Mouse (Mus musculus) midbrain, embryonic 15.5 days (tissue): ENCODE data around the gene Dusp28. TPM values are rescaled to one million over a fixed set of nuclear protein-coding genes. Genes with fewer than 3 reads are reported as not detected.

Experiments used
- ATAC-seq: fragments of 200-750 bp; cut with Nextera tagmentation; replicated peaks from 2 replicates; pipeline ENCODE4 v1.8.0; 2017; ENCODE audit warnings: moderate TSS enrichment
- H3K27ac ChIP-seq: fragments of 300-500 bp; sonication (generic); 2 replicates; pipeline ENCODE4 v1.5.1; 2015; ENCODE audit warnings: mild to moderate bottlenecking, inconsistent platforms
- H3K27me3 ChIP-seq: fragments of 300-500 bp; sonication (generic); replicated peaks from 2 replicates; pipeline ENCODE4 v1.6.1; 2015; ENCODE audit warnings: inconsistent platforms
- H3K36me3 ChIP-seq: fragments of 300-500 bp; sonication (generic); replicated peaks from 2 replicates; pipeline ENCODE4 v1.6.1; 2015; ENCODE audit warnings: inconsistent platforms
- H3K4me1 ChIP-seq: fragments of 300-500 bp; sonication (generic); 2 replicates; pipeline ENCODE4 v1.6.1; 2015; ENCODE audit warnings: inconsistent platforms
- H3K4me2 ChIP-seq: fragments of 300-500 bp; sonication (generic); 2 replicates; pipeline ENCODE4 v1.6.1; 2015; ENCODE audit warnings: inconsistent platforms, mild to moderate bottlenecking, moderate library complexity
- H3K4me3 ChIP-seq: fragments of 300-500 bp; sonication (generic); 2 replicates; pipeline ENCODE4 v1.5.1; 2015; ENCODE audit warnings: mild to moderate bottlenecking, inconsistent platforms
- H3K9ac ChIP-seq: fragments of 300-500 bp; sonication (generic); 2 replicates; pipeline ENCODE4 v1.6.1; 2015; ENCODE audit warnings: mild to moderate bottlenecking, inconsistent platforms
- H3K9me3 ChIP-seq: fragments of 300-500 bp; sonication (generic); 2 replicates; pipeline ENCODE4 v1.6.1; 2016; ENCODE audit warnings: inconsistent platforms
- WGBS: fragments of 180-500 bp; shearing (Covaris S2); methylation state at CpG from one replicate; pipeline ENCODE4 v1.1.7; 2015; ENCODE audit warnings: mixed read lengths; 5-methylcytosine and 5-hydroxymethylcytosine counted together
- polyA plus RNA-seq: library from polyadenylated mRNA; unstranded; fragments of >200 nt; fragmentation: Nextera tagmentation; extraction: Ambion mirVana; gene quantifications from 2 replicates; pipeline ENCODE4 v1.2.1, GENCODE M21; 2015

Gene Dusp28
- polyA plus RNA-seq, 1 experiment from 2014 or later: 15.7 TPM

GRCm38 (mm10) chr1:92934182-92934827 lies 27.5 kb downstream of the Dusp28 start, which contains the start of gene Capn10:
TSS of gene Capn10 (plus strand) at chr1:92934376.
- Histone ChIP-seq H3K27me3 (peaks cover 3% of the 10 kb centered on the region; the same call in 1 of the 2 replicates), H3K4me2 (peak within 1 kb of the TSS; percentile 79), H3K36me3 (peaks cover 16% of the 10 kb centered on the region; the same call in 1 of the 2 replicates), H3K4me1 (peaks cover 36% of the 10 kb centered on the region), H3K27ac (peak within 1 kb of the TSS; percentile 99), H3K9ac (peak within 1 kb of the TSS; percentile 88), H3K4me3 (peak within 1 kb of the TSS; percentile 86), H3K9me3 (no peaks in the 10 kb centered on the region)
- under 1% methylated on average over 45 of the region's 45 CpGs for WGBS
- ATAC-seq: peak; percentile 100

DNA sequence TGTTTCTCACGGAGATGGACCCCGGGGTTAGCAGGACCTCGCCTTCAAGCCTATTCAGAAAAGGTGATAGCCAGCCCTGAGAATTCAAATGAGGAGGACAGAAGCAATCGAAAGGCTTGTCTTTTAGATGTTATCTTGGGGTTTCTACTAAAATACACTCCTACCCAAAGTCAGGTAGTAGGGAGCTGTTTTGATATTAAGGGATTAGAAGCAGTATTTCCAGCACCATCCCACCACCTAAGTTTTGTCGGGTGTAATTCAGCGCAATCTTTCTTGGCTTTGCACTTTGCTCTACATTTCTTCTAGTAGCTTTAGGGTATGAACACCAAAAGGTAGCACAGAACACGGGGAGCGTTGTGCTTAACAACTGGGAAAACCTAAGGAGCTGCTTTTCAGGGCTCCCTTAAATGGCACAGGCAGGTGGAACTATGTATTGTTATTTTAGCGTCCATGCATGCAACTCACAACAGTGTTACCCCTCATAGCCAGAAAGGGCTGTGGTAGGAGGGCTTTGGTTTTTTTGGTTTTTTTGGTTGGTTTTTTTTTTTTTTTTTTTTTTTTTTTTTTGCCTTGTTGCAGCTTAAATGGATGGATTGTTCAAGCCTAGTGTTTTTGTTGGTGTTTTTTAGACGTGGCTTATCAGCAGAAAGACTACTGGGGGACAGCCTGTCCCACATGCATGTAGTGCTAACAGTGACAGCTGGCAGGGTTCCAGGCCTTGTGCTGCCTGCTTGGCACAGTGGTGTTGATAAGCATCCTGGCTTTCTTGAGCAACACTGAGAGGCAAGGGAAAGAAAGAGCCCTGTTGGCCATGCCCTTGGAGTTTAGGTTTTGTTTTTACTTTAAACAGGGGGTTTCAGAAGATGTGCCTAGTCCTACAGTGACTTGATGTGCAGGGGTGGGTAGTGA lies 28.5 kb downstream of the Dusp28 start:
- H3K27me3 ChIP-seq: no peaks in the 10 kb centered on the region; the same call in 1 of the 2 replicates
- peak overlapping the region; percentile 86 for H3K4me3 ChIP-seq
- peak overlapping the region; percentile 99 for H3K27ac ChIP-seq
- peak overlapping the region; percentile 88 for H3K9ac ChIP-seq
- H3K36me3 ChIP-seq: peaks cover 25% of the 10 kb centered on the region; the same call in 1 of the 2 replicates
- peak overlapping the region; percentile 79 for H3K4me2 ChIP-seq
- ATAC-seq: no peak
- WGBS: 15% methylated on average over 10 of the region's 10 CpGs
- no peaks in the 10 kb centered on the region for H3K9me3 ChIP-seq
- peaks cover 36% of the 10 kb centered on the region for H3K4me1 ChIP-seq

DNA sequence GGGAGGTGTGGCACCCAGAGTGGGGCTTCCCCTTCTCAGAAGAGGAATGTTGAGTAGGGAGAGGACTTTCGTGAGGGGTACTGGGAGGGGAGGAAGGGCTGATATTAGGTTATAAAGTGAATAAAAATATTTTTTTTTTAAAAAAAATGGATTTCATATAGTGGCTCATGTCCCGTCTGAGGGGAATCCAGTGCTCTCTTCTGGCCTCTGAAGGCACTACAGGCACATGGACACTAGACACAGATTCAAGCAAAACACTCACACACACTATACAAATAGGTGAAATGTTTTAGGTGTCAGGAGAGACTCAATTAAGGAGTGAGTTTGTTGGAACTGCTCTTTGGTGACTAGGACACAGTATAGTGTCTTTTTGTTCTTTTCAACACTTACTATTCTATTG lies 29.2 kb downstream of the Dusp28 start:
- Histone ChIP-seq H3K27me3 (no peaks in the 10 kb centered on the region), H3K9me3 (no peaks in the 10 kb centered on the region), H3K27ac (no peak overlapping the region), H3K4me2 (peak overlapping the region; percentile 79), H3K4me3 (peak overlapping the region; percentile 86), H3K36me3 (peaks cover 30% of the 10 kb centered on the region; the same call in 1 of the 2 replicates), H3K9ac (peak overlapping the region; percentile 88), H3K4me1 (peaks cover 36% of the 10 kb centered on the region)
- no peak for ATAC-seq
- WGBS: 43% methylated on average over 2 of the region's 2 CpGs

DNA sequence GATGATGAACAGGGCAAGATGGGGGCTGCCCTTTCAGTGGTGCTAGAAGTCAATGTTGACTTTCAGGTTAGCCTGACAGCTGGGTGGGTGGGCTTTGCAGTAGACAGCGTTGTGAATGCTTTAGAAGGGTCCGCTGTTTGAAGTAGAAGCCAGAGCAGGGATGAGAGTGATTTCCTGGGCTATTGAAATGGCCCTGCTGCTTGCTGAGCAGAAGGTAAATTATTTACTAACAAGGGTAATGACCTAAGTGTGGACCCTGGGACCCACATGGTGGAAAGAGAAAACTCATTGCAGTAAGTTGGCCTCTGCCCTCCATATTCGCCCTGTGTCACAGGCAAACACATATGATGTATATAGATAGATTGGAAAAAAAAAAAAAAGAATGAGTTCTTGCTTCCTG lies 29.7 kb downstream of the Dusp28 start:
- peak overlapping the region; percentile 79 for H3K4me2 ChIP-seq
- 75% methylated on average over 3 of the region's 3 CpGs for WGBS
- ATAC-seq: no peak
- no peaks in the 10 kb centered on the region for H3K9me3 ChIP-seq
- H3K4me1 ChIP-seq: peaks cover 36% of the 10 kb centered on the region
- peaks cover 30% of the 10 kb centered on the region; the same call in 1 of the 2 replicates for H3K36me3 ChIP-seq
- H3K27ac ChIP-seq: no peak overlapping the region
- no peaks in the 10 kb centered on the region for H3K27me3 ChIP-seq
- H3K9ac ChIP-seq: 0 out of 2 replicates have a peak overlapping the region, but pooled peaks have one; percentile 16
- H3K4me3 ChIP-seq: peak overlapping the region; percentile 86

DNA sequence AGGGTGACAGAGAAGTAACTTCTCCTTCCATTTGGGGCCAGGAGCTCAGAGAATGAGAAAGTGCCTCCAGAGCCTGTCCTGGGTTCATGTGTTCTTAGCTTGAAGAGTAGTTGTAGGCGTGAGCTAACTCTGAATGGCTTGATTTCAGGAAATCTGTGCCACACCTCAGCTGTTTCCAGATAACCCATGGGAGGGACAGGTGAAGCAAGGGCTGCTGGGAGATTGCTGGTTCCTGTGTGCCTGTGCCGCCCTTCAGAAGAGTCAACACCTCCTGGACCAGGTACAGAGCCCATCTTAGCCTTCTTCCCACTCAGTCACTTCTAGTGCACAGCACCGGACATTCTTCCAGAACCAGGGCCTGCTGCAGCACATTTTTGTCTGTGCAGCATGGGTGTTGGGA lies 31.0 kb downstream of the Dusp28 start:
- H3K4me3 ChIP-seq: no peak overlapping the region
- no peak overlapping the region for H3K9ac ChIP-seq
- no peak overlapping the region for H3K27ac ChIP-seq
- no peak overlapping the region for H3K4me2 ChIP-seq
- peaks cover 39% of the 10 kb centered on the region; the same call in 1 of the 2 replicates for H3K36me3 ChIP-seq
- no peak for ATAC-seq
- no peaks in the 10 kb centered on the region for H3K9me3 ChIP-seq
- H3K27me3 ChIP-seq: no peaks in the 10 kb centered on the region
- 89% methylated on average over 3 of the region's 3 CpGs for WGBS
- peaks cover 36% of the 10 kb centered on the region for H3K4me1 ChIP-seq

DNA sequence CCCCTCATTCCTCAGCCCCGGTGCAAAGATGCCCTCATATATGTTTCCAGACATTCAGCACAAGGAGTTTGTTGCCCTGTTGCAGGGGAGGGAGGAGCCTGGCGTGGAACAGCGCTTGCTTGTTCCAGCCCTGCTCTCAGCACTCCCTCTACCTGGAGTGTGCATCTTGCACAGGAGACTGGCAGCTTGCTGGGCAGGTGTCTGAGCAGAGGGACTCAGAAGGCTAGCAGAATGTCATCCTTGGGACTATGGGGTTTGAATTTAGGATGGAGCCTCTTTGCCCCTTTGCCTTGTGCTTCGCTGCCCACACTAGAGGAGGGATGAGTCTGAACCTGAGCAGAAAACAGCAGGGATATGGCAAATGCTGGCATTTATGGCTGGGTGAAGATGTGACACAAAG lies 33.0 kb downstream of the Dusp28 start:
- Histone ChIP-seq H3K36me3 (peaks cover 55% of the 10 kb centered on the region), H3K27ac (no peak overlapping the region), H3K9ac (no peak overlapping the region), H3K4me2 (no peak overlapping the region), H3K9me3 (no peaks in the 10 kb centered on the region), H3K4me1 (peaks cover 27% of the 10 kb centered on the region), H3K27me3 (no peaks in the 10 kb centered on the region), H3K4me3 (no peak overlapping the region)
- 98% methylated on average over 4 of the region's 4 CpGs for WGBS
- no peak for ATAC-seq

GRCm38 (mm10) chr1:92943219-92943989 lies 36.6 kb downstream of the Dusp28 start:
- 91% methylated on average over 19 of the region's 19 CpGs for WGBS
- H3K27me3 ChIP-seq: no peaks in the 10 kb centered on the region
- no peaks in the 10 kb centered on the region for H3K4me1 ChIP-seq
- peaks cover 81% of the 10 kb centered on the region for H3K36me3 ChIP-seq
- H3K27ac ChIP-seq: no peak overlapping the region
- no peak overlapping the region for H3K4me3 ChIP-seq
- ATAC-seq: no peak
- H3K9me3 ChIP-seq: no peaks in the 10 kb centered on the region
- H3K9ac ChIP-seq: no peak overlapping the region
- no peak overlapping the region for H3K4me2 ChIP-seq

- Histone ChIP-seq H3K27me3 (no peaks in the 10 kb centered on the region), H3K4me1 (no peaks in the 10 kb centered on the region), H3K9ac (no peak overlapping the region), H3K4me3 (no peak overlapping the region), H3K9me3 (no peaks in the 10 kb centered on the region), H3K27ac (no peak overlapping the region), H3K4me2 (no peak overlapping the region), H3K36me3 (peaks cover 57% of the 10 kb centered on the region)
- no peak for ATAC-seq
- 93% methylated on average over 3 of the region's 3 CpGs for WGBS
These were observed 41.2 kb downstream of the Dusp28 start for GRCm38 (mm10) chr1:92947966-92948365.

- Histone ChIP-seq H3K27ac (no peak overlapping the region), H3K4me1 (no peaks in the 10 kb centered on the region), H3K9me3 (no peaks in the 10 kb centered on the region), H3K36me3 (peaks cover 43% of the 10 kb centered on the region), H3K9ac (no peak overlapping the region), H3K27me3 (no peaks in the 10 kb centered on the region), H3K4me3 (no peak overlapping the region), H3K4me2 (no peak overlapping the region)
- no peak for ATAC-seq
- WGBS: 59% methylated on average over 6 of the region's 6 CpGs
These were observed 42.6 kb downstream of the Dusp28 start for GRCm38 (mm10) chr1:92949426-92949825.

- H3K4me2 ChIP-seq: no peak within 1 kb of the TSS
- H3K9ac ChIP-seq: no peak within 1 kb of the TSS
- WGBS: 82% methylated on average over 5 of the region's 5 CpGs
- no peaks in the 10 kb centered on the region for H3K27me3 ChIP-seq
- no peaks in the 10 kb centered on the region for H3K9me3 ChIP-seq
- no peak for ATAC-seq
- no peak within 1 kb of the TSS for H3K4me3 ChIP-seq
- H3K36me3 ChIP-seq: peaks cover 34% of the 10 kb centered on the region
- no peak within 1 kb of the TSS for H3K27ac ChIP-seq
- no peaks in the 10 kb centered on the region for H3K4me1 ChIP-seq
These were observed 43.8 kb downstream of the Dusp28 start, which contains the start of gene Gpr35 for GRCm38 (mm10) chr1:92950607-92951006. TSS of gene Gpr35 (plus strand) at chr1:92950865.

DNA sequence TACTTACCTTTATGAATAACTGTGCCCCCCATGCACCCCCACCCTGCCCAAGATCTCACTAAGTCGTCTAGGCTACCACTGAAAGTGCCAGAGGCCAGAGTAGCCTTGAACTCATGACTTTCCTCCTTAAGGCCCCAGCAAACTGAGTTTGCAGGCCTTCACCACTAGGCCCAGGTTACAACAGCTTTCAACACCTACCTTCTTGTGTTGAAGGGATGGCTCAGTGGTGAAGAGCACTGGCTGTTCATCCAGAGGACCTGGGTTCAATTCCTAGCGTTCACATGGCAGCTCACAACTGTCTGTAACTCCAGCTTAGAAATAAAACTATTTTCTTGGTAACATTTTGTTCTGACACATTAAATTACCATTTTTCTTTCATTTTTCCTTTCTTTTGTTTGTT lies 46.9 kb downstream of the Dusp28 start:
- Histone ChIP-seq H3K27me3 (no peaks in the 10 kb centered on the region), H3K4me1 (no peaks in the 10 kb centered on the region), H3K27ac (no peak overlapping the region), H3K4me3 (no peak overlapping the region), H3K9me3 (no peaks in the 10 kb centered on the region), H3K36me3 (peaks cover 5% of the 10 kb centered on the region), H3K9ac (no peak overlapping the region), H3K4me2 (no peak overlapping the region)
- 67% methylated on average over 2 of the region's 2 CpGs for WGBS
- no peak for ATAC-seq
